Mouse (Mus musculus): Measurements from ENCODE around the gene 1110059E24Rik. TPM values are rescaled to one million over a fixed set of nuclear protein-coding genes. Genes with fewer than 3 reads are reported as not detected.
"Not testable (repeated sequence)": the region's sequence is repeated elsewhere in the genome, so short reads cannot be mapped to it uniquely, and the experiment has no call there.

The 1110059E24Rik gene
- polyA plus RNA-seq (2012; rRNA removed) = 38.7 and 42.5 TPM in 2 replicates

GRCm38 (mm10) chr19:21652285-21653171, at the start of gene 1110059E24Rik:
TSS of gene 1110059E24Rik (minus strand) at chr19:21652976.
- peak; percentile 90 for DNase-seq (ENCODE audit: low spot score)

- no peak for DNase-seq (ENCODE audit: low spot score)
Measured at GRCm38 (mm10) chr19:21680986-21681385, 28.2 kb upstream of the 1110059E24Rik start.

DNA sequence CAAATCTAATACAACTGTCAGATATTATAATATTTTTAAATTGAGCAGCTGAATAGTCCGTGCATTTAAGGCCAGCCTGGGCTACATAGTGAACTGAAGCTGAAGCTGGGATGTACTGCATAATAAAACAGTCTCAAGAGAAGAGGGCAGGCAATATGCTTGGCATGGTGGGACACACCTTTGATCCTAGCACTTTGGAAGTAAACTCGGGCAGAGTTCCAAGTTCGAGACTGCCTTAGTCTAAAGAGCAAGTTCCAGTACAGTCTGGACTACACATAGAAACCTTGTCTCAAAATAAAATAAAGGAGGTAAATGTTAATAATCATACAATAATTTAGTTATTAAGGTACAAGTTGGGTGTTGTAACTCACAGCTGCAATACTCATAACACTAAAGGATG, 27.3 kb upstream of the 1110059E24Rik start:
- no peak for DNase-seq (ENCODE audit: low spot score)

GRCm38 (mm10) chr19:21674354-21675096, 21.7 kb upstream of the 1110059E24Rik start:
- no peak for DNase-seq (ENCODE audit: low spot score)

GRCm38 (mm10) chr19:21669650-21670049, 16.9 kb upstream of the 1110059E24Rik start:
- DNase-seq (ENCODE audit: low spot score) = no peak

DNA sequence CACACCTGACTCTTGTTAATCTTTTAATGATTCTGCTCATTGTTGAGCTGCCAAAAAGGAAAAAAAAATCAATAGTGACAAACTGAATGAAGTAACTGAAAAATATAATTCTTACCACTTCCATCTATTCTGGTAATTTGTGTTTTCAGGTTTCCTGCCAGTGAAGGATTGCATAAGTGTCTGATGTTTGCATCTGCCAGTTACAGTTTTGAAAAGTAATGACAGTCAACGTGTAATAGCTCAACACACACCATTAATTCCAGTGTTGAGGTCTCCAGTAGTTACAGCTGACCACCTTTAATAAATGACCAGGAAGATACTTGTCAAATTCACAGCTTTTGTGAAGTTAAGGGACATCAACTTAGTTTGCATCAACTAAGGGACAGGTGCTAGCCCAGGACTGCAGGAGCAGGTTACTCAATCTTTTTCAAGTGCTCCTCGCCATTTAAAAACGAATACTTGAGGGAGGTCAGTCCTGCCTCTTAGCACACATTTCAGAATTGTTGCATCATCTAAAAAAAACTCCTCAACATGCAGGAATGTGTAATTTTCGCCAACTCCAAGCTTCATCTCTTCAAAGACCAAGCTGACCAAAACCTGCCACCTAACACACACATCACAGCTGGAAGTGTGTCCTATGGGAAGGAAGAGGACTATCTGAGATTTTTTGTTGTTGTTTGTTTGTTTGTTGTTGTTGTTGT, 11.1 kb upstream of the 1110059E24Rik start:
- DNase-seq (ENCODE audit: low spot score) = no peak

DNA sequence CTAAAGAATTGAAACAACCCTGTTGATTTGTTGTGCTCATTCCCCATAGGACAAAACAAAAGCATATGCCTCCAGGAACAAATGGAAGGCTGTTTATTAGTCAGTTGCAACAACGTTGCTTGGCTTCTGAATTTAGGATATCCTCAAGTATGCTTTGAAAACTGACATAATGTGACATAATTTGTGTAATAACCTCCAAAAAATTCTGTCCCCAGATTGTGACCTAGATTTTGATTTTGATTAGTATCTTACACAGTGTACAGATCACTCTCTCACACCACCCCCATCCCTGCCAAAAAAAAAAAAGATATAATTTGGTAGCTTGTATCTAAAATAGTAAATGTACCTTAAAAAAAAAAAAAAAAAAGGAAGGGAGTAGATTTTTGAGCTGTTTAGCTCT, 8.0 kb upstream of the 1110059E24Rik start:
- no peak for DNase-seq (ENCODE audit: low spot score)

- DNase-seq (ENCODE audit: low spot score) = no peak
Measured at GRCm38 (mm10) chr19:21654788-21655187, 2.0 kb upstream of the 1110059E24Rik start.

- DNase-seq (ENCODE audit: low spot score) = peak; percentile 61
Measured at GRCm38 (mm10) chr19:21653172-21653981, 601 bp upstream of the 1110059E24Rik start, which contains the start of gene Abhd17b. TSS of gene Abhd17b (plus strand) at chr19:21653185.

- DNase-seq (ENCODE audit: low spot score) = no peak
Measured at GRCm38 (mm10) chr19:21651664-21652063, 1.1 kb downstream of the 1110059E24Rik start.

DNA sequence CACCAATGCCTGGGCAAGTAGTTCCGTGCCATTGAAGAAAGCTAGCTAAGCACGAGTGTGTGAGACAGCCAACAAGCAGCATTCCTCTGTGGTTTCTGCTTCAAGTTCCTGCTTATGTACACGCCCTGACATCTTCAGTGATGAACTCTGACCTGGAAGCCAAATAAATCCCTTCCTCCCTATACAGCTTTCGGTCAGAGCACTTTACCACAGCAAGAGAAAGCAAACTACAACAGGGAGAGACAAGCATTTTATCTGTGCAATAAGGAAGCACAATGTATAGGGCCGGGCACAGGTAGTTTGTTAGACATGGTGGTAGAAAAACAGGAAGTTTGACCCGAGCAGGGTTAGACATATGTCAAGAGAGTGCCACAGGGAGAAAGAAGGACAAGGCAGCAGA, 6.6 kb downstream of the 1110059E24Rik start:
- DNase-seq (ENCODE audit: low spot score) = no peak

GRCm38 (mm10) chr19:21645301-21645700, 7.5 kb downstream of the 1110059E24Rik start:
- DNase-seq (ENCODE audit: low spot score) = no peak

- no peak for DNase-seq (ENCODE audit: low spot score)
Measured at GRCm38 (mm10) chr19:21643935-21644334, 8.8 kb downstream of the 1110059E24Rik start.

DNA sequence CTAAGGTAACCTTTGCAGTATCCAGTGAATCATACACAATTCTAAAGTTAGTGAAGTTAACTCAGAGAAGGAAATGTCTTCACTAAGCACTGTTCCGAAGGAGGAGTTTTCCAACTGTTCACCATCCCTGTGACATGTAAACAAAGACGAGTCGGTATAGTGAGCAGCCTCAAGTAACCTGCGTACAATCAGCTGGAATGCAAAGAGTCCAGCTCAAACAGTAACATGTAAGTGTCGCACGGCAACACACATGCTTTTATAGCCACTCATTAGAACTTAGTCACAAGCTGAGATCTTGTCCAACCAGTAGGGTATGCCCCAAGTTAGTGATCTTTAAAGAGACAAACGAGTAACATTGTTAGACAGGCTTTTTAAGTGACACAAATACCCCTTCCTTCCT, 15.1 kb downstream of the 1110059E24Rik start:
- DNase-seq (ENCODE audit: low spot score) = no peak

DNA sequence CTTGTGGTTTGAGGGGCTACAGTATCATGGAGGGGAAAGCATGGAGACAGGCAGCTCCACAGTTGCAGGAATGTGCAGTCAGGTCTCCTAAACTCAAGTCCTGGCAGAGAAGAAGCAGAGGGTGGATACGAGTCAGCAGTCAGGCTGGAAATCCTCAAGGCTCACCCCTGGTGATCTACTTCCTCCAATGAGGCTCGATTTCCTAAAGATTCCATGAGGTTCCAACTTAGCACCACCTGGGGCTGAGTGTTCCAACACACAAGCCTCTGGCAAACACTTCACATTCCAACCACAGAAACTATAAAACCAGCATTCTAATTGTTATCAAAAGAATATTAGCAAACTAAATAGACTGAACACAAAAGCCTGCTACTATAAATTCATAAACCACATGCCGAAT, 15.9 kb downstream of the 1110059E24Rik start:
- DNase-seq (ENCODE audit: low spot score) = no peak

- no peak for DNase-seq (ENCODE audit: low spot score)
Measured at GRCm38 (mm10) chr19:21635406-21635805, 17.4 kb downstream of the 1110059E24Rik start.

DNA sequence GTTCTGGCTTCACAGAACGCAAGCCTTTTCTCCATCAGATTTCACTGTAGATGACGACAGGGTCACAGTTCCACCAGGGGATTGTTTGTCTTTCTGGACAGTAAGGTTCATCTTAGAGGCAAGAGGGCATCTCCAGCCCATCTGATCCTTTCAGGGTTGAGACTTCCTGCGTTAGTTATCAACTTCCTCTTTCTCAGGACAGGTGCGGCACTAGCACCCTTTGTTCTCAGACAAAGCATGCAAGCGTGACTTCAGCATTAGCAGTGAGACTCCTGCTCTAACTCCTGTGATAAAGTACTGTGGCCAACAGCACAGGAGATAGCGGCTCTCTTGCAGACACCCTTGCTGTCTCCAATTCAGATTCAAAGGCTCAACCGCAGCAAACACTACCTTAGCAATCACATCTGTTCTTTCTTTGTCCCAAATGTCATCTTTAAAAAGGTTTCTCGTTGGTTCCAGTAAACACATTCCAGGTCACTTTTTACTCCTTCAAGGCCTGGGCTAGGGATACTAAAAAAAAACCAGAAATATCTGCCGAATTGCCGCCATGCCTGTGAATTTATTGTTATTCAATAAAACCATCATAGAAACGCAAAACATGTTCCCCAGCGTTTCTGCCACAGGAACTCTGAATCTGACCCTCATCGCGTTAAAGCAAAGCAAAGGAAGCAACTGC, 22.0 kb downstream of the 1110059E24Rik start:
- no peak for DNase-seq (ENCODE audit: low spot score)

DNA sequence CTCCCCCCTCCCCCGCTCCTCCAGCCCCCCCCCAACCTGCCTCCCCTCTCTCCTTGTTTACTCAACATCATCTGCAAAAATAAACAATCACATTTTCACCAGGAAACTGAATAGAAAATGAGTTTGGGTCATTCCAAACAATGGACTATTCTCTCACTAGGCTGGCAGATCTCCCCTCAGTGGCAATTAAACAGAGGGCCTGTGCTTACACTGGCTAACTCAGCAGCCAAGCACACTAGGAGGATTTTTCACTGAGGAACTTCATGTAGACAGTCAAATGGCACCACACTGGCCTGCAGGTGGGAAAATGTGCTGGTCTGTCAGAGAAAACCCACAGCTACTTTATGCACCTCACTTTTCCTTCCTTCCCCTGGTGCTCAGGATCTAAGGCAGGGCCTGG, 23.3 kb downstream of the 1110059E24Rik start:
- DNase-seq (ENCODE audit: low spot score) = no peak

GRCm38 (mm10) chr19:21629030-21629429, 23.7 kb downstream of the 1110059E24Rik start:
- DNase-seq (ENCODE audit: low spot score) = no peak

- not testable (repeated sequence) for DNase-seq (ENCODE audit: low spot score)
Measured at GRCm38 (mm10) chr19:21628440-21628839, 24.3 kb downstream of the 1110059E24Rik start.

Data from urinary bladder, adult 2 months (tissue).